Mouse (Mus musculus): ENCODE results near the gene Polr1a.

Polr1a gene

GRCm38 (mm10) chr6:71949721-71950120, 40.9 kb downstream of the Polr1a start:
- no peak for DNase-seq (ENCODE audit: low read depth, low spot score)

- peak; percentile 11 for DNase-seq (ENCODE audit: low read depth, low spot score)
Observed at GRCm38 (mm10) chr6:71950592-71950991, 41.7 kb downstream of the Polr1a start.

GRCm38 (mm10) chr6:71951192-71951591, 42.3 kb downstream of the Polr1a start:
- DNase-seq (ENCODE audit: low read depth, low spot score): no peak

- DNase-seq (ENCODE audit: low read depth, low spot score): no peak
Observed at GRCm38 (mm10) chr6:71962119-71962518, 53.3 kb downstream of the Polr1a start.

GRCm38 (mm10) chr6:71962706-71963105, 53.9 kb downstream of the Polr1a start:
- DNase-seq (ENCODE audit: low read depth, low spot score): no peak

- DNase-seq (ENCODE audit: low read depth, low spot score): no peak
Observed at GRCm38 (mm10) chr6:71963561-71963960, 54.7 kb downstream of the Polr1a start.

- no peak for DNase-seq (ENCODE audit: low read depth, low spot score)
Observed at GRCm38 (mm10) chr6:71966683-71967303, 57.9 kb downstream of the Polr1a start.

- no peak for DNase-seq (ENCODE audit: low read depth, low spot score)
Observed at GRCm38 (mm10) chr6:71967847-71968246, 59.0 kb downstream of the Polr1a start.

GRCm38 (mm10) chr6:71969459-71969858, 60.6 kb downstream of the Polr1a start:
- DNase-seq (ENCODE audit: low read depth, low spot score): no peak

- DNase-seq (ENCODE audit: low read depth, low spot score): no peak
Observed at GRCm38 (mm10) chr6:71970154-71970553, 61.3 kb downstream of the Polr1a start.

- no peak for DNase-seq (ENCODE audit: low read depth, low spot score)
Observed at GRCm38 (mm10) chr6:71976592-71976991, 67.7 kb downstream of the Polr1a start.

- DNase-seq (ENCODE audit: low read depth, low spot score): no peak
Observed at GRCm38 (mm10) chr6:71980165-71980564, 71.3 kb downstream of the Polr1a start.

- no peak for DNase-seq (ENCODE audit: low read depth, low spot score)
Observed at GRCm38 (mm10) chr6:71980587-71980986, 71.7 kb downstream of the Polr1a start.

- DNase-seq (ENCODE audit: low read depth, low spot score): no peak
Observed at GRCm38 (mm10) chr6:71981450-71981849, 72.6 kb downstream of the Polr1a start.

GRCm38 (mm10) chr6:71985984-71986383, 77.1 kb downstream of the Polr1a start:
- DNase-seq (ENCODE audit: low read depth, low spot score): no peak

GRCm38 (mm10) chr6:71987546-71988248, 78.8 kb downstream of the Polr1a start:
- no peak for DNase-seq (ENCODE audit: low read depth, low spot score)

GRCm38 (mm10) chr6:71989647-71990351, 80.9 kb downstream of the Polr1a start:
- no peak for DNase-seq (ENCODE audit: low read depth, low spot score)

GRCm38 (mm10) chr6:71990371-71990837, 81.6 kb downstream of the Polr1a start:
- DNase-seq (ENCODE audit: low read depth, low spot score): no peak

- no peak for DNase-seq (ENCODE audit: low read depth, low spot score)
Observed at GRCm38 (mm10) chr6:71991190-71991932, 82.5 kb downstream of the Polr1a start.

- no peak for DNase-seq (ENCODE audit: low read depth, low spot score)
Observed at GRCm38 (mm10) chr6:71991933-71992325, 83.1 kb downstream of the Polr1a start.

- DNase-seq (ENCODE audit: low read depth, low spot score): no peak
Observed at GRCm38 (mm10) chr6:71994004-71994403, 85.2 kb downstream of the Polr1a start.

- DNase-seq (ENCODE audit: low read depth, low spot score): no peak
Observed at GRCm38 (mm10) chr6:71995081-71995480, 86.2 kb downstream of the Polr1a start.

Measured in retina, adult 2 months (tissue).